Mouse (Mus musculus) lung, embryonic 14.5 days (tissue): ENCODE measurements around the gene Maml3. TPM values are rescaled to one million over a fixed set of nuclear protein-coding genes. Genes with fewer than 3 reads are reported as not detected.

Source experiments
- ATAC-seq: fragments of 200-750 bp; cut with Nextera tagmentation; 2 replicates; pipeline ENCODE4 v1.8.0; 2017; ENCODE audit warnings: mild to moderate bottlenecking, moderate TSS enrichment, moderate library complexity; ENCODE audit not compliant: insufficient read depth
- DNase-seq: peaks from one replicate; pipeline ENCODE4 v3.0.0-alpha.2; 2015
- H3K27ac ChIP-seq: fragments of 300-500 bp; sonication (generic); 2 replicates; pipeline ENCODE4 v1.5.1; 2014; ENCODE audit warnings: low read depth, mild to moderate bottlenecking, moderate library complexity
- H3K27me3 ChIP-seq: fragments of 300-500 bp; sonication (generic); 2 replicates; pipeline ENCODE4 v1.6.1; 2014; ENCODE audit warnings: low read length, control low read depth; ENCODE audit not compliant: insufficient read depth
- H3K36me3 ChIP-seq: fragments of 300-500 bp; sonication (generic); 2 replicates; pipeline ENCODE4 v1.6.1; 2014; ENCODE audit warnings: control low read depth; ENCODE audit not compliant: insufficient read depth
- H3K4me1 ChIP-seq: fragments of 300-500 bp; sonication (generic); 2 replicates; pipeline ENCODE4 v1.6.1; 2014; ENCODE audit warnings: antibody characterized with exemption, control low read depth; ENCODE audit not compliant: insufficient read depth
- H3K4me2 ChIP-seq: fragments of 300-500 bp; sonication (generic); 2 replicates; pipeline ENCODE4 v1.6.1; 2014; ENCODE audit warnings: mild to moderate bottlenecking
- H3K4me3 ChIP-seq: fragments of 300-500 bp; sonication (generic); 2 replicates; pipeline ENCODE4 v1.5.1; 2014; ENCODE audit warnings: low read depth, low read length
- H3K9ac ChIP-seq: fragments of 300-500 bp; sonication (generic); 2 replicates; pipeline ENCODE4 v1.6.1; 2014
- H3K9me3 ChIP-seq: fragments of 300-500 bp; sonication (generic); 2 replicates; pipeline ENCODE4 v1.6.1; 2016; ENCODE audit warnings: low read depth, low read length, control low read depth
- CTCF ChIP-seq: IDR thresholded peaks from 2 replicates; pipeline ENCODE4 v1.5.1; 2016; ENCODE audit warnings: antibody characterized with exemption, low read depth
- WGBS: fragments of 180-500 bp; shearing (Covaris S2); extraction: QIAGEN DNeasy Blood & Tissue Kit; methylation state at CpG from one replicate; pipeline ENCODE4 v1.1.7; 2014; 5-methylcytosine and 5-hydroxymethylcytosine counted together
- polyA plus RNA-seq: library from polyadenylated mRNA; unstranded; fragments of >200 nt; fragmentation: Nextera tagmentation; extraction: Ambion mirVana; gene quantifications from 2 replicates; pipeline ENCODE4 v1.2.1, GENCODE M21; 2014

The Maml3 gene
- polyA plus RNA-seq, 1 experiment from 2014 or later = 9.1 TPM

DNA sequence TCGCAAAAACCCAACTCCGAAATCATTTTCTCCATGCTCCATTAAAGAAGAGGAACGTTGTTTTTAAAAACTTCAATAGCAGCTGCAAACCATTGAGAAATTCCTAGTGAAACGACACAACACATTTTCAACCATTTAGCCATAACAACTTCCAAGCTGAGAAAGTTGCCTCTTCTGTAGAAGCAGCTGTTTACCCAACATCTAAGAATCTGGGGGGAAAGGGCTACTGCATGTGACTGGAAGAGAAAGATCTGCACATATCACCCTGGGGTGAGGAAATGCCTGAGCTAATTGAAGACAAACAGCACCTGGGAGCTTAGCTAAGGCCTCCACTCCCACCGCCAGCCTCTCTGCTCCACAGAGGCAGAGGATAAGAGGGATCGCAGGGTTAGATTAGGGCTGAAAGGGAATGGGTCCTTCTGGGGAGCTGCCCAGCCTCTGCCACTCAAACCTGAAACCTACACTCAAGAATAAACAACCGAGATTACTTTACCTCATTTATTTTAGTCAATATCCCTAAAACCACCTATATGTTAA is 13.5 kb downstream of the Maml3 start:
- H3K4me2 ChIP-seq = 0 out of 2 replicates have a peak overlapping the region, but pooled peaks have one; percentile 4
- no peaks in the 10 kb centered on the region for H3K36me3 ChIP-seq
- 25% methylated on average over 7 of the region's 7 CpGs for WGBS
- H3K27me3 ChIP-seq = no peaks in the 10 kb centered on the region
- no peak overlapping the region for H3K4me3 ChIP-seq
- H3K9ac ChIP-seq = no peak overlapping the region
- H3K27ac ChIP-seq = peak overlapping the region; percentile 75; the same call in 1 of the 2 replicates
- no peak for ATAC-seq
- H3K9me3 ChIP-seq = no peaks in the 10 kb centered on the region
- peaks cover 30% of the 10 kb centered on the region for H3K4me1 ChIP-seq
- peak; percentile 39 for DNase-seq
- no peak for TF ChIP-seq CTCF

GRCm38 (mm10) chr3:52090230-52090873 is 14.5 kb downstream of the Maml3 start:
- no peak overlapping the region for H3K4me3 ChIP-seq
- ATAC-seq (no peak; the same call in 1 of the 2 replicates), DNase-seq (no peak)
- H3K9ac ChIP-seq = no peak overlapping the region
- H3K4me1 ChIP-seq = peaks cover 30% of the 10 kb centered on the region
- no peaks in the 10 kb centered on the region for H3K36me3 ChIP-seq
- WGBS = 47% methylated on average over 8 of the region's 8 CpGs
- H3K27ac ChIP-seq = peak overlapping the region; percentile 75; the same call in 1 of the 2 replicates
- H3K9me3 ChIP-seq = no peaks in the 10 kb centered on the region
- no peak for TF ChIP-seq CTCF
- no peak overlapping the region for H3K4me2 ChIP-seq
- H3K27me3 ChIP-seq = no peaks in the 10 kb centered on the region

- peak overlapping the region; percentile 31 for H3K9ac ChIP-seq
- peak overlapping the region; percentile 5; the same call in 1 of the 2 replicates for H3K4me3 ChIP-seq
- H3K27me3 ChIP-seq = no peaks in the 10 kb centered on the region
- no peaks in the 10 kb centered on the region for H3K36me3 ChIP-seq
- peak overlapping the region; percentile 52 for H3K4me2 ChIP-seq
- 15% methylated on average over 19 of the region's 19 CpGs for WGBS
- DNase-seq (peak; percentile 98), ATAC-seq (peak; percentile 94)
- TF ChIP-seq CTCF = no peak
- H3K27ac ChIP-seq = peak overlapping the region; percentile 92
- peaks cover 30% of the 10 kb centered on the region for H3K4me1 ChIP-seq
- H3K9me3 ChIP-seq = no peaks in the 10 kb centered on the region
Measured at GRCm38 (mm10) chr3:52088458-52089341, 16.2 kb downstream of the Maml3 start.

GRCm38 (mm10) chr3:52087636-52088280 is 17.1 kb downstream of the Maml3 start:
- peaks cover 30% of the 10 kb centered on the region for H3K4me1 ChIP-seq
- H3K36me3 ChIP-seq = no peaks in the 10 kb centered on the region
- WGBS = 61% methylated on average over 7 of the region's 7 CpGs
- no peaks in the 10 kb centered on the region for H3K9me3 ChIP-seq
- ATAC-seq = peak; percentile 26; the same call in 1 of the 2 replicates
- H3K27ac ChIP-seq = peak overlapping the region; percentile 92
- H3K9ac ChIP-seq = no peak overlapping the region
- no peak for DNase-seq
- TF ChIP-seq CTCF = no peak
- H3K27me3 ChIP-seq = no peaks in the 10 kb centered on the region
- H3K4me2 ChIP-seq = peak overlapping the region; percentile 52
- H3K4me3 ChIP-seq = no peak overlapping the region

- DNase-seq (no peak), ATAC-seq (no peak)
- Histone ChIP-seq H3K4me3 (no peak overlapping the region), H3K4me2 (no peak overlapping the region), H3K4me1 (no peaks in the 10 kb centered on the region), H3K36me3 (no peaks in the 10 kb centered on the region), H3K9me3 (no peaks in the 10 kb centered on the region), H3K27me3 (no peaks in the 10 kb centered on the region), H3K9ac (no peak overlapping the region), H3K27ac (no peak overlapping the region)
- TF ChIP-seq CTCF = no peak
- WGBS = 73% methylated on average over 2 of the region's 2 CpGs
Measured at GRCm38 (mm10) chr3:52078763-52079162, 26.1 kb downstream of the Maml3 start.

DNA sequence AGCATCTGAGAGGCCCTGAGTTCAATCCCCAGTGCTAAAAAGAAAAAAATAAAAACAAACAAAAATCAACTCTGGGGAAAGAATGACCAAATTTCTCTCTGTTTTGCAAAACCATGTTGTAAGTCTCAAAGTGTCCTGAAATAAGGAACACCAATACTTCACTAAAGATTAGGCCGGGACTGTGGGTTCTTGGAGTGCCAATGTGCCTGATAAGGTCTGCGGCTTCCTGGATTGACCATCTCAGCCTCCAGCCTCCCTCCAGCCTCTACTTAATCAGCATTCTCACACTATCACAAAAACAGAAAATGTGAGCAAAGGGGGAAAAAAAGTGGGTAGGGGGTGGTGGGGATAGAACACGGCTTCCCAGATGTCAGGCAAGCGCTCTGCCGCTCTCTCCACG is 30.9 kb downstream of the Maml3 start:
- H3K27ac ChIP-seq = no peak overlapping the region
- H3K36me3 ChIP-seq = no peaks in the 10 kb centered on the region
- no peak for TF ChIP-seq CTCF
- 77% methylated on average over 6 of the region's 6 CpGs for WGBS
- H3K4me1 ChIP-seq = peaks cover 7% of the 10 kb centered on the region; the same call in 1 of the 2 replicates
- no peak overlapping the region for H3K4me3 ChIP-seq
- DNase-seq = no peak
- no peak for ATAC-seq
- no peaks in the 10 kb centered on the region for H3K27me3 ChIP-seq
- no peak overlapping the region for H3K9ac ChIP-seq
- no peaks in the 10 kb centered on the region for H3K9me3 ChIP-seq
- H3K4me2 ChIP-seq = no peak overlapping the region
